Mouse (Mus musculus) liver, embryonic 15.5 days (tissue): ENCODE results near the gene H2al1c. TPM values are rescaled to one million over a fixed set of nuclear protein-coding genes. Genes with fewer than 3 reads are reported as not detected.
"Not testable (repeated sequence)": the region's sequence is repeated elsewhere in the genome, so short reads cannot be mapped to it uniquely, and the experiment has no call there.

Experiments used
- ATAC-seq: fragments of 200-750 bp; cut with Nextera tagmentation; 2 replicates; pipeline ENCODE4 v1.8.0; 2017; ENCODE audit warnings: moderate number of reproducible peaks, mild to moderate bottlenecking, moderate library complexity; ENCODE audit not compliant: insufficient read depth
- H3K27ac ChIP-seq: fragments of 300-500 bp; sonication (generic); replicated peaks from 2 replicates; pipeline ENCODE4 v1.5.1; 2015; ENCODE audit warnings: mild to moderate bottlenecking, inconsistent platforms
- H3K27me3 ChIP-seq: fragments of 300-500 bp; sonication (generic); 2 replicates; pipeline ENCODE4 v1.6.1; 2015; ENCODE audit warnings: mild to moderate bottlenecking, inconsistent platforms
- H3K36me3 ChIP-seq: fragments of 300-500 bp; sonication (generic); replicated peaks from 2 replicates; pipeline ENCODE4 v1.6.1; 2015; ENCODE audit warnings: moderate library complexity, mild to moderate bottlenecking, inconsistent platforms
- H3K4me1 ChIP-seq: fragments of 300-500 bp; sonication (generic); replicated peaks from 2 replicates; pipeline ENCODE4 v1.6.1; 2015; ENCODE audit warnings: inconsistent platforms
- H3K4me2 ChIP-seq: fragments of 300-500 bp; sonication (generic); 2 replicates; pipeline ENCODE4 v1.6.1; 2015; ENCODE audit warnings: moderate library complexity, mild to moderate bottlenecking, inconsistent platforms
- H3K4me3 ChIP-seq: fragments of 300-500 bp; sonication (generic); replicated peaks from 2 replicates; pipeline ENCODE4 v1.5.1; 2015; ENCODE audit warnings: mild to moderate bottlenecking, inconsistent platforms
- H3K9ac ChIP-seq: fragments of 300-500 bp; sonication (generic); 2 replicates; pipeline ENCODE4 v1.6.1; 2015; ENCODE audit warnings: moderate library complexity, mild to moderate bottlenecking, inconsistent platforms
- H3K9me3 ChIP-seq: fragments of 300-500 bp; sonication (generic); replicated peaks from 2 replicates; pipeline ENCODE4 v1.6.1; 2016; ENCODE audit warnings: inconsistent platforms
- WGBS: fragments of 180-500 bp; shearing (Covaris S2); methylation state at CpG from one replicate; pipeline ENCODE4 v1.1.7; 2015; ENCODE audit warnings: mixed read lengths; ENCODE audit not compliant: insufficient replicate concordance; 5-methylcytosine and 5-hydroxymethylcytosine counted together
- polyA plus RNA-seq: library from polyadenylated mRNA; unstranded; fragments of >200 nt; fragmentation: Nextera tagmentation; extraction: Ambion mirVana; gene quantifications from 2 replicates; pipeline ENCODE4 v1.2.1, GENCODE M21; 2015

H2al1c gene
- not detected in 2 replicates for polyA plus RNA-seq

DNA sequence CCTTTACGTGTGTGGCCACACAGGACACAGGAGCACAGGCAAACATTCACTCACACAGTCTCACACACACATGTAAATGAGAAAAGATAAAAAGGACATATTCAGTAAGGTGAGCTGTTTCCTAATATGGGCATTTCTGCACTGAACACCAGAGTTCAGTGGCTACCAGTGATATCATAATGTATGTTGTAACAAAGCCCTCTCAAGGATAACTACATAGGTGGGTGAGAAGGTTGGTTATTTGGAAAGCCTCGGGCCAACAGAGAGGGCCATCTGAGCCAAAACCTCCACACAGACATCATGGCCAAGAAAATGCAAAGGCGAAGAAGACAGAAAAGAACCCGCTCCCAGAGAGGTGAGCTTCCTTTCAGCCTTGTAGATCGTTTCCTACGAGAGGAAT, at the start of gene H2al1c:
Gene H2al1c, plus strand, starts transcription at position 301 of the 400 bp plus-strand sequence.
- ATAC-seq, H3K27ac ChIP-seq, H3K4me1 ChIP-seq, H3K9me3 ChIP-seq, H3K36me3 ChIP-seq, H3K27me3 ChIP-seq, H3K4me2 ChIP-seq, H3K9ac ChIP-seq, H3K4me3 ChIP-seq: not testable (repeated sequence)
- 44% methylated on average over 1 of the region's 6 CpGs for WGBS

DNA sequence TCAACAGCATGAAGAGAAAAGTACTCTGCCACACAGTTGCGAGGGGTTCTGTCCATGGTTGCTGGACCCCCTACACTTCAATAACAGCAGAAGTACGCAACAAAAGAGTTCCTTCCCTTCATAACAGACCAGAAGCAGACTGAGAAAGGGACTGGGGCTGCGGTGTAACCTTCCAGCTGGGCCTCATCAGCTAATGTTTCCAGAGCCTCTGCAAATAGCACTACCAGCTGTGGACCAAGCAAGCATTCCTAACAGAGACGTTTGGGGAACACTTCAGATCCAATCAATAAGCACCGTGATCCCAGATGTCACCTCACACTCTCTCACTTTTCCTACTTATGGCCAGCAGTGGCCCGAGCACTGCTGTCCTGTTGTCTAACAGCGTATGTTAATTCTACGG, 40.5 kb upstream of the H2al1c start:
- H3K9ac ChIP-seq: no peak overlapping the region
- no peaks in the 10 kb centered on the region for H3K4me1 ChIP-seq
- 64% methylated on average over 8 of the region's 8 CpGs for whole genome bisulfite sequencing
- ATAC-seq: no peak
- no peak overlapping the region for H3K4me3 ChIP-seq
- H3K9me3 ChIP-seq: no peaks in the 10 kb centered on the region
- H3K27ac ChIP-seq: no peak overlapping the region
- no peaks in the 10 kb centered on the region for H3K36me3 ChIP-seq
- H3K4me2 ChIP-seq: no peak overlapping the region
- no peaks in the 10 kb centered on the region for H3K27me3 ChIP-seq

- Histone ChIP-seq H3K9ac (no peak overlapping the region), H3K36me3 (no peaks in the 10 kb centered on the region), H3K9me3 (no peaks in the 10 kb centered on the region), H3K27ac (no peak overlapping the region), H3K27me3 (no peaks in the 10 kb centered on the region), H3K4me2 (no peak overlapping the region), H3K4me1 (no peaks in the 10 kb centered on the region), H3K4me3 (no peak overlapping the region)
- ATAC-seq: no peak
- 48% methylated on average over 7 of the region's 7 CpGs for WGBS
Measured at GRCm38 (mm10) chrX:11267791-11268190, 37.7 kb upstream of the H2al1c start.

- no peaks in the 10 kb centered on the region for H3K27me3 ChIP-seq
- no peak overlapping the region for H3K27ac ChIP-seq
- no peak for ATAC-seq
- no peak overlapping the region for H3K9ac ChIP-seq
- H3K9me3 ChIP-seq: no peaks in the 10 kb centered on the region
- 62% methylated on average over 3 of the region's 3 CpGs for WGBS
- no peak overlapping the region for H3K4me2 ChIP-seq
- no peak overlapping the region for H3K4me3 ChIP-seq
- H3K4me1 ChIP-seq: no peaks in the 10 kb centered on the region
- H3K36me3 ChIP-seq: no peaks in the 10 kb centered on the region
Measured at GRCm38 (mm10) chrX:11269074-11269473, 36.4 kb upstream of the H2al1c start.

DNA sequence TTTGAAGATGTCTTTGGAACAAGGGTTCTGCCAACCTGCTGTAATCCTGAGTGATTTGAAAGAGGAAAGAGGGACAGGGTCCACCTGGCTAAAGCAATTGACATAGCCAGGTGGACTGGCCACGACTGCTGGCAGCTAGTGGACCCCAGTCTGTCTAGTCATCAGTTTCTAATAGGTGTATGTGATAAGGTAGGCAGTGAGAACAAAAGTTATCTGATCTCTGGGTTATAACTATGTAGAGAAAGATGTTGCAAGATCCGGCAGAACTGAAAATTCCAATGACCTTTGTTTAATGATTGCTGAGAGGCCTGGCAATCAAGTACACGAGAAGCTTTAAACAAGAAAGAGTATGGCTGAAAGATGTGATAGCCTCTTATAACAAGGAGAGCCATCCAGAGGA, 32.3 kb upstream of the H2al1c start:
- H3K9me3 ChIP-seq: no peaks in the 10 kb centered on the region
- H3K27me3 ChIP-seq: no peaks in the 10 kb centered on the region
- H3K4me3 ChIP-seq: no peak overlapping the region
- no peak overlapping the region for H3K9ac ChIP-seq
- no peak for ATAC-seq
- H3K27ac ChIP-seq: no peak overlapping the region
- 50% methylated on average over 3 of the region's 3 CpGs for WGBS
- no peak overlapping the region for H3K4me2 ChIP-seq
- H3K4me1 ChIP-seq: no peaks in the 10 kb centered on the region
- no peaks in the 10 kb centered on the region for H3K36me3 ChIP-seq

DNA sequence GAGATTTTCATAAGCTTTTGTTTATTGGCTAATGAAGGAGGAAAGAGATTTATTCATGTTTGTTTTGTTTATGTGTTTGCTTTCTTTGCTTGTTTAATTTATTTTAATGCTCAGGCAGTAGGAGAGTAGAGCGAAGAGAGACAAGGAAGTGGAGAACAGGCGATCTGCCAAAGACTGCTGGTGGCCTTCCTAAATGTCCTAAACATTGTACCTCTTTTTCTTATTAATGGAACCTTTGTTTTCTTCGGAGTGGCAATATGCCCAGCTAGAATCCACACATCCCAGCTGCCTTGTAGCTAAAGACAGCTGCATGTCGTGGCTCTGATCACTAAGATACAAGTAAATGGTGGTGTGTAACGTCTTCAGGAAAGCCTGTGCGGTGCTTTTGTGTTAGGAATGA, 28.4 kb upstream of the H2al1c start:
- Histone ChIP-seq H3K9ac (no peak overlapping the region), H3K4me1 (no peaks in the 10 kb centered on the region), H3K4me2 (no peak overlapping the region), H3K4me3 (no peak overlapping the region), H3K27me3 (no peaks in the 10 kb centered on the region), H3K27ac (no peak overlapping the region), H3K36me3 (no peaks in the 10 kb centered on the region), H3K9me3 (no peaks in the 10 kb centered on the region)
- no peak for ATAC-seq
- WGBS: 50% methylated on average over 6 of the region's 6 CpGs

- no peak overlapping the region for H3K27ac ChIP-seq
- H3K4me2 ChIP-seq: no peak overlapping the region
- no peak for ATAC-seq
- no peak overlapping the region for H3K9ac ChIP-seq
- H3K4me3 ChIP-seq: no peak overlapping the region
- H3K4me1 ChIP-seq: no peaks in the 10 kb centered on the region
- 35% methylated on average over 2 of the region's 2 CpGs for whole genome bisulfite sequencing
- no peaks in the 10 kb centered on the region for H3K36me3 ChIP-seq
- H3K27me3 ChIP-seq: no peaks in the 10 kb centered on the region
- H3K9me3 ChIP-seq: no peaks in the 10 kb centered on the region
Measured at GRCm38 (mm10) chrX:11280741-11281140, 24.7 kb upstream of the H2al1c start.

GRCm38 (mm10) chrX:11288306-11288882, 17.1 kb upstream of the H2al1c start:
- no peaks in the 10 kb centered on the region for H3K36me3 ChIP-seq
- H3K9me3 ChIP-seq: no peaks in the 10 kb centered on the region
- no peaks in the 10 kb centered on the region for H3K27me3 ChIP-seq
- no peak for ATAC-seq
- H3K4me2 ChIP-seq: no peak overlapping the region
- H3K9ac ChIP-seq: no peak overlapping the region
- 51% methylated on average over 14 of the region's 14 CpGs for WGBS
- H3K27ac ChIP-seq: no peak overlapping the region
- no peak overlapping the region for H3K4me3 ChIP-seq
- no peaks in the 10 kb centered on the region for H3K4me1 ChIP-seq

- H3K36me3 ChIP-seq: no peaks in the 10 kb centered on the region
- H3K9me3 ChIP-seq: no peaks in the 10 kb centered on the region
- ATAC-seq: no peak
- WGBS: 35% methylated on average over 4 of the region's 4 CpGs
- no peak overlapping the region for H3K9ac ChIP-seq
- no peaks in the 10 kb centered on the region for H3K27me3 ChIP-seq
- no peak overlapping the region for H3K4me2 ChIP-seq
- H3K27ac ChIP-seq: no peak overlapping the region
- no peaks in the 10 kb centered on the region for H3K4me1 ChIP-seq
- no peak overlapping the region for H3K4me3 ChIP-seq
Measured at GRCm38 (mm10) chrX:11289244-11289643, 16.2 kb upstream of the H2al1c start.

DNA sequence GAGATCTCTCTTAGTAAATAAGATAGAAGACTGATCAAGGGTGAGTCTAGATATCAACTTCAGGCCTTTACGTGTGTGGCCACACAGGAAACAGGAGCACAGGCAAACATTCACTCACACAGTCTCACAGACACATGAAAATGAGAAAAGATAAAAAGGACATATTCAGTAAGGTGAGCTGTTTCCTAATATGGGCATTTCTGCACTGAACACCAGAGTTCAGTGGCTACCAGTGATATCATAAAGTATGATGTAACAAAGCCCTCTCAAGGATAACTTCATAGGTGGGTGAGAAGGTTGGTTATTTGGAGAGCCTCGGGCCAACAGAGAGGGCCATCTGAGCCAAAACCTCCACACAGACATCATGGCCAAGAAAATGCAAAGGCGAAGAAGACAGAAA, 6.5 kb upstream of the H2al1c start, which contains the start of gene H2al1a:
Gene H2al1a, plus strand, starts transcription at position 301 of the 400 bp plus-strand sequence.
- no CpG with 5 or more reads among the region's 3 CpGs for WGBS
- not testable (repeated sequence) for ATAC-seq, H3K4me3 ChIP-seq, H3K4me2 ChIP-seq, H3K36me3 ChIP-seq, H3K9me3 ChIP-seq, H3K4me1 ChIP-seq, H3K9ac ChIP-seq, H3K27me3 ChIP-seq, H3K27ac ChIP-seq

DNA sequence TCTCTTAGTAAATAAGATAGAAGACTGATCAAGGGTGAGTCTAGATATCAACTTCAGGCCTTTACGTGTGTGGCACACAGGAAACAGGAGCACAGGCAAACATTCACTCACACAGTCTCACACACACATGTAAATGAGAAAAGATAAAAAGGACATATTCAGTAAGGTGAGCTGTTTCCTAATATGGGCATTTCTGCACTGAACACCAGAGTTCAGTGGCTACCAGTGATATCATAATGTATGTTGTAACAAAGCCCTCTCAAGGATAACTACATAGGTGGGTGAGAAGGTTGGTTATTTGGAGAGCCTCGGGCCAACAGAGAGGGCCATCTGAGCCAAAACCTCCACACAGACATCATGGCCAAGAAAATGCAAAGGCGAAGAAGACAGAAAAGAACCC, 3.3 kb upstream of the H2al1c start, which contains the start of gene H2al1b:
Gene H2al1b, plus strand, starts transcription at position 301 of the 400 bp plus-strand sequence.
- not testable (repeated sequence) for H3K9me3 ChIP-seq, H3K27me3 ChIP-seq, H3K4me1 ChIP-seq, H3K27ac ChIP-seq, ATAC-seq, H3K36me3 ChIP-seq, H3K4me3 ChIP-seq, H3K9ac ChIP-seq, H3K4me2 ChIP-seq
- 77% methylated on average over 1 of the region's 3 CpGs for WGBS

DNA sequence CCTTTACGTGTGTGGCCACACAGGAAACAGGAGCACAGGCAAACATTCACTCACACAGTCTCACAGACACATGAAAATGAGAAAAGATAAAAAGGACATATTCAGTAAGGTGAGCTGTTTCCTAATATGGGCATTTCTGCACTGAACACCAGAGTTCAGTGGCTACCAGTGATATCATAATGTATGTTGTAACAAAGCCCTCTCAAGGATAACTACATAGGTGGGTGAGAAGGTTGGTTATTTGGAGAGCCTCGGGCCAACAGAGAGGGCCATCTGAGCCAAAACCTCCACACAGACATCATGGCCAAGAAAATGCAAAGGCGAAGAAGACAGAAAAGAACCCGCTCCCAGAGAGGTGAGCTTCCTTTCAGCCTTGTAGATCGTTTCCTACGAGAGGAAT, 3.1 kb downstream of the H2al1c start, which contains the start of gene H2al1d:
Gene H2al1d, plus strand, starts transcription at position 301 of the 400 bp plus-strand sequence.
- H3K4me3 ChIP-seq, H3K9ac ChIP-seq, H3K36me3 ChIP-seq, H3K4me2 ChIP-seq, ATAC-seq, H3K9me3 ChIP-seq, H3K4me1 ChIP-seq, H3K27ac ChIP-seq, H3K27me3 ChIP-seq: not testable (repeated sequence)
- no CpG with 5 or more reads among the region's 6 CpGs for WGBS
